Mouse (Mus musculus): ENCODE data around the gene Masp1.

- TF ChIP-seq TAL1 (IDR thresholded peaks at IDR 0.05; ENCODE audit: low read length): no peak
- no peak for TF ChIP-seq GATA1 (IDR thresholded peaks at IDR 0.05; ENCODE audit: low read length)
These were observed 23.7 kb upstream of the Masp1 start for GRCm38 (mm10) chr16:23544361-23544760.

All from erythroblast, embryonic 14.5 days (primary cell).